Comparison of ENCODE assay signal across 17 mouse cellular contexts in the genomic region with DNA sequence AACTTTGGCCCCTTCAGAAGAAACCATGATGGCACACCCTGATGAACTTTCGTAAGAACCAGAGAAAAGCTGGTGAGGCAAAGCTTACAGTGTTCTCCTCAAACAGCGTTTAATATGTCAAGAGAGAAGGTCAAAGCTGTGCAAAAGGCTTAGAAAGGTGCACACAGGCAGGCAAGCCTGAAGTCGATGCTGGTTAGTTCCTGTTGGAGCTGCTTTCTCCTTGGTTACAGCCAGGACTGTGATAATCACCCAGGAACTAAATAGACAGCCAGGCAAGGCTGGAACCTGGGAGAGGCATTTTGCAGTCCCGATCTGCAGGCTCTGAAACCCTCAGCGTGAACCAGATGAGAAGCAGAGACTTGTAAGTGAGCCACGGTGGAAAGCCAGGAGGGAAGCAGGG.
DNase-seq lines count a peak whose midpoint lies in the region.
"Had no signal": no experiment of that assay in that cellular context is flagged by ENCODE, and none has a peak within 500 bp of the region (broad histone marks: within the 10 kb centered on the region; RNA-seq: fewer than 3 reads in every experiment).

No protein-coding gene starts in this region.

- DNase-seq in kidney, adult 18-20 months: peak; percentile 17
- no peak for DNase-seq in kidney, postnatal 10 days
- DNase-seq in ZHBTc4 (ENCODE audit: low read depth, low spot score): peak; percentile 63
- peak; percentile 45 for DNase-seq in kidney, adult 9 months
- DNase-seq in kidney, postnatal 14 days: peak; percentile 27
- DNase-seq in left cerebral cortex, adult 11 months (ENCODE audit: low spot score): no peak
- DNase-seq in layer of hippocampus, adult 9-10 months (ENCODE audit: low spot score): no peak
- DNase-seq in adrenal gland, adult (ENCODE audit: inconsistent age in 2 of 2, low spot score in 1 of 2): no peak
- DNase-seq: adrenal gland, adult 8-10 months; adrenal gland, postnatal 36 days; cerebellum, adult 11 months; cerebellum, adult 8-10 months; cerebellum, postnatal 14 days; embryo, embryonic 11 days; gastrocnemius, adult 2 months; gastrocnemius, postnatal 25 days; heart, postnatal 36 days had no signal

Comparison
In these comparisons a context has a peak if more than half of its experiments do, and no peak if none do; other contexts are left out.
1. DNase-seq: peak in kidney, adult 18-20 months (single experiment), ZHBTc4 (single experiment), kidney, adult 9 months (single experiment) and kidney, postnatal 14 days (single experiment); none in kidney, postnatal 10 days (single experiment), left cerebral cortex, adult 11 months (single experiment), layer of hippocampus, adult 9-10 months (single experiment) and adrenal gland, adult (0 of 2).